Mouse (Mus musculus) midbrain, postnatal 0 days (tissue): ENCODE data around the gene Fnbp4. TPM values are rescaled to one million over a fixed set of nuclear protein-coding genes. Genes with fewer than 3 reads are reported as not detected.

Experiments used
- ATAC-seq: fragments of 200-750 bp; cut with Nextera tagmentation; 2 replicates; pipeline ENCODE4 v1.8.0; 2017; ENCODE audit warnings: moderate number of reproducible peaks, mild to moderate bottlenecking, moderate TSS enrichment, moderate library complexity; ENCODE audit not compliant: low FRiP score
- DNase-seq: peaks from one replicate; pipeline ENCODE4 v3.0.0-alpha.2; 2015; ENCODE audit warnings: low spot score
- H3K27ac ChIP-seq: fragments of 300-500 bp; sonication (generic); 2 replicates; pipeline ENCODE4 v1.5.1; 2014; ENCODE audit warnings: low read depth, mild to moderate bottlenecking, low read length, mixed read lengths
- H3K27me3 ChIP-seq: fragments of 300-500 bp; sonication (generic); 2 replicates; pipeline ENCODE4 v1.6.1; 2014; ENCODE audit warnings: low read length, control low read depth, mixed read lengths; ENCODE audit not compliant: insufficient read depth
- H3K36me3 ChIP-seq: fragments of 300-500 bp; sonication (generic); 2 replicates; pipeline ENCODE4 v1.6.1; 2014; ENCODE audit warnings: low read length, control low read depth, mixed read lengths; ENCODE audit not compliant: insufficient read depth
- H3K4me1 ChIP-seq: fragments of 300-500 bp; sonication (generic); 2 replicates; pipeline ENCODE4 v1.6.1; 2014; ENCODE audit warnings: mild to moderate bottlenecking, control low read depth, antibody characterized with exemption, low read length, mixed read lengths; ENCODE audit not compliant: insufficient read depth
- H3K4me2 ChIP-seq: fragments of 300-500 bp; sonication (generic); 2 replicates; pipeline ENCODE4 v1.6.1; 2014; ENCODE audit warnings: low read depth, mild to moderate bottlenecking, low read length, mixed read lengths; ENCODE audit not compliant: poor library complexity, severe bottlenecking
- H3K4me3 ChIP-seq: fragments of 300-500 bp; sonication (generic); 2 replicates; pipeline ENCODE4 v1.5.1; 2014; ENCODE audit warnings: low read depth, mild to moderate bottlenecking, low read length, moderate library complexity
- H3K9ac ChIP-seq: fragments of 300-500 bp; sonication (generic); replicated peaks from 2 replicates; pipeline ENCODE4 v1.6.1; 2014; ENCODE audit warnings: mild to moderate bottlenecking, low read length, moderate library complexity, mixed read lengths; ENCODE audit not compliant: poor library complexity, severe bottlenecking
- H3K9me3 ChIP-seq: fragments of 300-500 bp; sonication (generic); 2 replicates; pipeline ENCODE4 v1.6.1; 2016; ENCODE audit warnings: low read length, control low read depth
- CTCF ChIP-seq: IDR thresholded peaks from 2 replicates; pipeline ENCODE4 v1.5.1; 2016; ENCODE audit warnings: antibody characterized with exemption, mild to moderate bottlenecking
- WGBS: fragments of 180-500 bp; shearing (Covaris S2); extraction: QIAGEN DNeasy Blood & Tissue Kit; methylation state at CpG from one replicate; pipeline ENCODE4 v1.1.7; 2014; 5-methylcytosine and 5-hydroxymethylcytosine counted together
- polyA plus RNA-seq: library from polyadenylated mRNA; unstranded; fragments of >200 nt; fragmentation: Nextera tagmentation; extraction: Ambion mirVana; gene quantifications from 2 replicates; pipeline ENCODE4 v1.2.1, GENCODE M21; 2015
- total RNA-seq: library from RNA; depleted of rRNA; stranded (reverse); fragments of >200 nt; gene quantifications from 2 replicates; pipeline ENCODE4 v1.2.3, GENCODE M21; 2014

Gene Fnbp4
- total and polyA plus RNA-seq, 2 experiments from 2014 or later = 60.3 to 71.0 TPM

DNA sequence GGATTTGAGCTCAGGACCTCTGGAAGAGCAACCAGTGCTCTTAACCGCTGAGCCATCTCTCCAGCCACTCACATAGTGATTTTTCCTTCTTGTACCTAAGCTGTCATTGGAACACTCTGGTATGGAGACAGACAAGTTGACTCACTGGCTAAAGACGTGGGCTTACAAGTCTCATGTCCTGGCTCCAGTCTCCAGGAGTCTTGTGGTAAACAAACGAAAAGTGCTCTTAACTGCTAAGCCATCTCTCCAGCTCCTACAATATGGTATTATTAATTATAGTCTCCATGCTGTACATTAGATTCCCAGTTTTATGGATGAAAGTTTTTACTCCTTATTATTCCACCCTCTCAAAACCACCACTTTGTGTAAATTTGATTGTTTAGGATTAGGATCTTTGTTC is 20.0 kb downstream of the Fnbp4 start:
- Histone ChIP-seq H3K9me3 (no peaks in the 10 kb centered on the region), H3K4me2 (no peak overlapping the region), H3K4me1 (no peaks in the 10 kb centered on the region), H3K27me3 (no peaks in the 10 kb centered on the region), H3K27ac (no peak overlapping the region), H3K4me3 (no peak overlapping the region), H3K36me3 (peaks cover 53% of the 10 kb centered on the region), H3K9ac (no peak overlapping the region)
- no peak for DNase-seq
- no peak for ATAC-seq
- WGBS = 91% methylated on average over 3 of the region's 3 CpGs
- no peak for TF ChIP-seq CTCF

DNA sequence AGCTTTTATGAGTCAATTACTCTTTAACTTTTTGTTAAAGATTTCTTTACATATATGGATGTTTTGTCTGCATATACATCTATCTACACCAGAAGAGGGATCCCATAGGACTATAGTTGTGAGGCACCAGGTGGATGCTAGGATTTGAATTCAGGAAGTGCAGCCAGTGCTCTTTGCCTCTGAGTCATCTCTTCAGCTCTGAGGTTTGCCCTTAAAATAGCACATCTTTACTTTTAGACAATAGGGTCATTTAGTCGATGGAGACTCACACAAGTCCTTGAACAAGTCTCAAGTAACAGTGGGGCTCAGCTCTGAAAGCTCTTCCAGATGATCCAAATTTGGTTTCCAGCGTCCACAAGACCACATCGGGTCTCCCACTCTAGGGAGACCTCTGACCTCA is 36.2 kb downstream of the Fnbp4 start:
- Histone ChIP-seq H3K9ac (no peak overlapping the region), H3K4me1 (no peaks in the 10 kb centered on the region; the same call in 1 of the 2 replicates), H3K27me3 (peaks cover 4% of the 10 kb centered on the region; the same call in 1 of the 2 replicates), H3K27ac (no peak overlapping the region), H3K4me2 (no peak overlapping the region), H3K4me3 (no peak overlapping the region), H3K9me3 (no peaks in the 10 kb centered on the region), H3K36me3 (peaks cover 28% of the 10 kb centered on the region)
- no peak for DNase-seq
- WGBS = 60% methylated on average over 3 of the region's 3 CpGs
- ATAC-seq = no peak
- no peak for TF ChIP-seq CTCF

DNA sequence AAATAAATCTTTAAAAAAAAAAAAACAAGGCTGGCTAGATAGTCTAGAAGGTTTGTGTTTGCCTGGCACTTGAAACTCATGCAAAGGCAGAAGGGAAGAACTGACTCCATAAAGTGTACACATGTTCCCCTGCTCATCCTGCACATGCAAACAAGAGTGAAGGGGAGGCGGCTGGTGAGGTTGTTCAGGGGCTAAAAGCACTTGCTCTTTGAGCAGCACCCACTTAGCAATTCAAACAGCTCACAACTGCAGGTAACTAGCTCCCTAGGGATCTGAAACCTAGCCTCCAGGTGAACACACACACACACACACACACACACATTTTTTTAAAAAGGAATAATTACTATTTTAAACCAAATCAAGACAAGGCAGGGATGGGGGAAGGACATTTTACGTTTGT is 36.8 kb downstream of the Fnbp4 start:
- H3K4me3 ChIP-seq = no peak overlapping the region
- TF ChIP-seq CTCF = no peak
- H3K4me1 ChIP-seq = no peaks in the 10 kb centered on the region; the same call in 1 of the 2 replicates
- no peak for DNase-seq
- H3K9ac ChIP-seq = no peak overlapping the region
- H3K9me3 ChIP-seq = no peaks in the 10 kb centered on the region
- H3K27ac ChIP-seq = no peak overlapping the region
- WGBS = 34% methylated on average over 2 of the region's 2 CpGs
- H3K4me2 ChIP-seq = no peak overlapping the region
- H3K27me3 ChIP-seq = peaks cover 4% of the 10 kb centered on the region; the same call in 1 of the 2 replicates
- no peak; the same call in 1 of the 2 replicates for ATAC-seq
- peaks cover 28% of the 10 kb centered on the region for H3K36me3 ChIP-seq

DNA sequence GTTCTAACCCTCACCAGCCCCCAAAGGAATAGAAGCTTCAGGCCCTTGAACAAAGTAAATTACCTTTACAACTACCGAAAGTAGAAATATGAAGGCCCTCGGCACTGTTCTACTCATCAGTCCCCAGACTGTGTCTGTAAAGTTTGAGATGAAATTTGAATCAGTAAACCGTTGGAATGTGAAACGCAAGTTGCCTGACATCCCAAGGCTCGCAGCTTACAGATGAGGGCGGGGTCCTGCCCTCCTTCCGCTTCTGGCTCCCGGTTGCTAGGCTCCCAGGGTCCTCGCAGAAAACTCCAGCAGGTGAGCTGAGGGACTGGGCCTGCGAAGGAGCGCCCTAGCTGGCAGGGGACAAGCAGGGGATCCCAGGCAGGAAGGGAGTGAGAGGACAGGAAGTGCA is 37.3 kb downstream of the Fnbp4 start, which contains the start of gene Agbl2:
TSS of gene Agbl2 (plus strand) at position 270 of the 400 bp plus-strand sequence.
- Histone ChIP-seq H3K27me3 (peaks cover 4% of the 10 kb centered on the region; the same call in 1 of the 2 replicates), H3K27ac (no peak within 1 kb of the TSS), H3K9ac (0 out of 2 replicates have a peak within 1 kb of the TSS, but pooled peaks have one; percentile 2), H3K4me2 (peak within 1 kb of the TSS; percentile 57), H3K4me3 (peak within 1 kb of the TSS; percentile 22), H3K36me3 (peaks cover 27% of the 10 kb centered on the region), H3K4me1 (no peaks in the 10 kb centered on the region; the same call in 1 of the 2 replicates), H3K9me3 (no peaks in the 10 kb centered on the region)
- 5% methylated on average over 11 of the region's 11 CpGs for WGBS
- peak; percentile 62 for ATAC-seq
- DNase-seq = peak; percentile 12
- TF ChIP-seq CTCF = no peak

DNA sequence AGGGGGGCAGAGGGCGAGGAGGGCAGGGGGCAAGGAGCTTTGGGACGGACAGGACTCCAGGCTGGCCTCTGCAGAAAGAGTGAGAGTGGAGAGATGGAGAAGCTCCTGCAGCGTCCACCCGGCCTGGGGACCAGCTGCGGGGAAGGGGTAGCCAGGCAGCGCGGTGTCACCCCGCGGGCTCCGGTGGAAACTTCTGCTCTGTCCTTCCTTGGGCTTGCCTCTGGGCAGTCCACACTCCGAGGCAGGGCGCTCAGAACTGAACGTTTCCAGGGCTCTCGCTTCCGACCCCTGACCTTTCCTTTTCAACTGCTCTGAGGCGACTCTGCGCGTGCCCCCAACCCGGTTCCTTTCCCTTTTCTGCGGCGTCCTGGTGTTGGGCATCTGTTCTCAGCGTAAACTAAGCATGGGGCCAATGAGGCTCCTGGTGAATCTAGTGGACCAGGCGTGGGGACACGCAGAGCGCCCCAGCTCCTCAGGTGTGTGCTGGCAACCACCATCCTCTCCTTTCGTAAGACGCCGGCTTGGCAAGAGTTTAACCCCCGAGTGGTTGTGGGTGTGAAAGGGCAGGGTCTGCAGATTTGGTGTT is 37.8 kb downstream of the Fnbp4 start:
- TF ChIP-seq CTCF = no peak
- Histone ChIP-seq H3K9ac (0 out of 2 replicates have a peak overlapping the region, but pooled peaks have one; percentile 2), H3K27me3 (peaks cover 4% of the 10 kb centered on the region; the same call in 1 of the 2 replicates), H3K27ac (no peak overlapping the region), H3K4me1 (no peaks in the 10 kb centered on the region; the same call in 1 of the 2 replicates), H3K4me2 (peak overlapping the region; percentile 57), H3K36me3 (peaks cover 22% of the 10 kb centered on the region), H3K9me3 (no peaks in the 10 kb centered on the region), H3K4me3 (peak overlapping the region; percentile 22)
- DNase-seq (no peak), ATAC-seq (peak; percentile 31; the same call in 1 of the 2 replicates)
- WGBS = 4% methylated on average over 25 of the region's 29 CpGs

DNA sequence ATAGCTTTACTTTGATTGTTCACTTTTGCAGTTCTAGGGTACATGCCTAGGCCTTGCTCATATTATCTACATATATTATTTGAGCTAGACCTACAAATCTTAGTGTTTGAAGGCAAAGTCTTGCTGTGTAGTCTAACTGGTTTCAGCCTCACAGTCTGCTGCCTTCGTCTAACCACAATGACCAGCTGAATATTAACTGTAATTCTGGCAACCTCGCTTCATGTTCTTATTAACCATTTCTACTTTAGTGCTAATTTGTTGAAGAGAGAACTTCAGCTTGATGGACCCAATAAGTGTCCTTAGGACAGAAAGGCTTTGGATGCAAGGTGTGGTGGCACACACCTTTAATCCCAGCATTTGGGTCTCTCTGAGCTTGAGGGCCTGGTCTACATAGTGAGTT is 43.0 kb downstream of the Fnbp4 start:
- no peak for TF ChIP-seq CTCF
- Histone ChIP-seq H3K4me3 (no peak overlapping the region), H3K4me2 (no peak overlapping the region), H3K27me3 (peaks cover 4% of the 10 kb centered on the region; the same call in 1 of the 2 replicates), H3K27ac (no peak overlapping the region), H3K9me3 (no peaks in the 10 kb centered on the region), H3K4me1 (no peaks in the 10 kb centered on the region), H3K36me3 (no peaks in the 10 kb centered on the region), H3K9ac (no peak overlapping the region)
- 88% methylated on average over 2 of the region's 2 CpGs for WGBS
- no peak for DNase-seq
- ATAC-seq = no peak
